Mouse (Mus musculus) kidney, adult 2 months (tissue): ENCODE measurements around the gene Spdya. TPM values are rescaled to one million over a fixed set of nuclear protein-coding genes. Genes with fewer than 3 reads are reported as not detected.
"Not testable (repeated sequence)": the region's sequence is repeated elsewhere in the genome, so short reads cannot be mapped to it uniquely, and the experiment has no call there.

ENCODE experiments used
- DNase-seq: peaks from one replicate; pipeline ENCODE4 v3.0.0; 2021
- H3K27ac ChIP-seq: fragments of 200-500 bp; 2 replicates; pipeline ENCODE4 v1.5.1; 2012; ENCODE audit warnings: low read depth, low read length, control low read depth, inconsistent platforms; ENCODE audit not compliant: insufficient read depth
- H3K27me3 ChIP-seq: fragments of 200-500 bp; replicated peaks from 2 replicates; pipeline ENCODE4 v1.6.1; 2012; ENCODE audit warnings: mild to moderate bottlenecking, moderate library complexity, low read length, inconsistent platforms; ENCODE audit not compliant: control insufficient read depth, insufficient read depth
- H3K36me3 ChIP-seq: fragments of 200-500 bp; 2 replicates; pipeline ENCODE4 v1.6.1; 2012; ENCODE audit warnings: mild to moderate bottlenecking, moderate library complexity, low read length, inconsistent platforms; ENCODE audit not compliant: control insufficient read depth, insufficient read depth
- H3K4me1 ChIP-seq: fragments of 200-500 bp; 2 replicates; pipeline ENCODE4 v1.6.1; 2011; ENCODE audit warnings: low read length; ENCODE audit not compliant: control insufficient read depth, insufficient read depth
- H3K4me3 ChIP-seq: fragments of 200-500 bp; 2 replicates; pipeline ENCODE4 v1.5.1; 2011; ENCODE audit warnings: mild to moderate bottlenecking, low read depth, low read length, control low read depth; ENCODE audit not compliant: insufficient read depth
- CTCF ChIP-seq: fragments of 200-500 bp; conservative IDR thresholded peaks from 2 replicates; pipeline ENCODE4 v1.5.1; 2011; ENCODE audit warnings: low read depth, mild to moderate bottlenecking, control low read depth, low read length, moderate library complexity, mixed read lengths; ENCODE audit not compliant: insufficient read depth, insufficient read length
- POLR2A ChIP-seq: fragments of 200-500 bp; IDR thresholded peaks from one replicate; pipeline ENCODE4 v1.6.1; 2011; ENCODE audit warnings: low read depth, low read length, control low read depth
- WGBS: fragments of 180-500 bp; shearing (Covaris S2); methylation state at CpG from one replicate; pipeline ENCODE4 v1.1.7; 2018; 5-methylcytosine and 5-hydroxymethylcytosine counted together
- polyA plus RNA-seq: library from polyadenylated mRNA; depleted of rRNA; stranded (reverse); fragments of >200 nt; gene quantifications from 2 replicates; pipeline ENCODE4 v1.2.3, GENCODE M21; 2012; rRNA removed

Spdya gene
- polyA plus RNA-seq, 1 experiment, result 0.08 TPM

- WGBS, result 80% methylated on average over 8 of the region's 8 CpGs
- Histone ChIP-seq H3K4me3 (no peak overlapping the region), H3K36me3 (peaks cover 5% of the 10 kb centered on the region; the same call in 1 of the 2 replicates), H3K4me1 (0 out of 2 replicates have a peak, but pooled peaks cover 5% of the 10 kb centered on the region), H3K27me3 (no peaks in the 10 kb centered on the region), H3K27ac (no peak overlapping the region)
- no peak for DNase-seq
- no peak for TF ChIP-seq CTCF
- no peak for TF ChIP-seq POLR2A
Observed at GRCm38 (mm10) chr17:71633350-71633749, 81.5 kb downstream of the Spdya start.

DNA sequence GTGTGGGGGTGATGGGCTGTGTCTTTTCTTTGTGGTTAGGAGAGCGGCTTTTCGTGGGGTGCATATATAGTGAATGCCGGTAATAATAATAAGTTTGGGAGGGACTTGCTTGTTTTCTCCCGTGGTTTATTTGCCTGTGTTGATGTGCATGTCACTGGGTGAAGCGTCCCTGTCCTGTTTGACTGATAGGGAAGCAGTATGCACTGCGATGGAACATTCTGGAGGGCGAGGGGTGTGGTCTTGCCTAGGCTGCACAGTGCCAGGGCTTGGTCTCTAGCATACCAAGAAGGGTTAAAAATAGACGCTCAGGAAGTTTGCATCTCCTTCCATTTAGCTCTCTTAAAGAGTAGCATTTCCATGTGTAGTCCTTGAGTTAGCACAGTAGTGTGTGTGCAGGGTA is 84.9 kb downstream of the Spdya start:
- TF ChIP-seq CTCF (no peak), POLR2A (no peak)
- Histone ChIP-seq H3K36me3 (peaks cover 3% of the 10 kb centered on the region; the same call in 1 of the 2 replicates), H3K27me3 (no peaks in the 10 kb centered on the region), H3K4me1 (0 out of 2 replicates have a peak, but pooled peaks cover 5% of the 10 kb centered on the region), H3K27ac (no peak overlapping the region), H3K4me3 (no peak overlapping the region)
- 94% methylated on average over 8 of the region's 8 CpGs for WGBS
- no peak for DNase-seq

DNA sequence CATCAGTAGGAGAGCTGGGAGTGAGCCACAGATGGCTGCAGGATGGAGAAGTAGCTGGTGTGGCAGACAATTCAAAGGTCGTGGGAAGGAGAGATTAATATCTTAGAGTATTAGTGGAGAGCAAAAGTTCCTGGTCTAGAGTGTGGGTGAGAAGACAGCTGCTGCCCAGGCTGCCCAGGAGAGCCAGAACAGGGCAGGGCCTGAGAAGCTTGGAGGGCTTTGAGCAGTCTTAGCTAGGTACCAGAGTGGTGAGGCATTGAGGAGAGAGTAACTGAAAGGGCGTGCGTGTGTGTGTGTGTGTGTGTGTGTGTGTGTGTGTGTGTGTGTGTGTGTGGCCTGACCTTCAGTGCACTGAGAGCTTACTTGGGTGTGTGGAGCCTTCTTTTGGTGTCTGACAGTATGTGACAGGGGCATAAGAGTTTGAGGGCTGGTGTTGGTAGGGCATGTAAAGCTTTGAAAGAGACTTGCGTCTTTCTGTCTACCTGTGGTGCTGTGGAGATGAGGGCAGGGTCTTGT is 85.9 kb downstream of the Spdya start:
- Histone ChIP-seq H3K4me3 (no peak overlapping the region), H3K27me3 (no peaks in the 10 kb centered on the region), H3K27ac (no peak overlapping the region), H3K36me3 (peaks cover 5% of the 10 kb centered on the region), H3K4me1 (0 out of 2 replicates have a peak, but pooled peaks cover 5% of the 10 kb centered on the region)
- no peak for TF ChIP-seq POLR2A
- no peak for TF ChIP-seq CTCF
- 77% methylated on average over 4 of the region's 4 CpGs for WGBS
- no peak for DNase-seq

- H3K4me3 ChIP-seq, H3K27me3 ChIP-seq, H3K36me3 ChIP-seq, H3K27ac ChIP-seq, H3K4me1 ChIP-seq: not testable (repeated sequence)
- 38% methylated on average over 5 of the region's 5 CpGs for WGBS
- DNase-seq, result peak; percentile 52
Observed at GRCm38 (mm10) chr17:71639056-71639455, 87.2 kb downstream of the Spdya start.

Other genes with a start within 250 kb of the Spdya start
- 2.6 and 2.7 TPM in 2 replicates for gene Emilin2, start 240.1 kb upstream of the Spdya start, polyA plus RNA-seq
- 0.22 and 0.29 TPM in 2 replicates for gene Gm4707, start 92.1 kb upstream of the Spdya start, polyA plus RNA-seq
- 5.6 and 6.8 TPM in 2 replicates for gene Smchd1, start 76.7 kb upstream of the Spdya start, polyA plus RNA-seq
- gene Ndc80, start 25.2 kb upstream of the Spdya start, polyA plus RNA-seq, result 0.03 TPM in 1 of 2 replicates, not detected in the other
- gene Wdr43, start 63.8 kb downstream of the Spdya start, polyA plus RNA-seq, result 5.0 and 6.5 TPM in 2 replicates
- gene Togaram2, start 121.2 kb downstream of the Spdya start, polyA plus RNA-seq, result 0.04 and 0.06 TPM in 2 replicates
- gene Pcare, start 200.8 kb downstream of the Spdya start, polyA plus RNA-seq, result not detected in 2 replicates
- 5.8 and 8.0 TPM in 2 replicates for gene Clip4, start 216.4 kb downstream of the Spdya start, polyA plus RNA-seq